Mouse (Mus musculus) A20 (cell line): ENCODE measurements at regions not wholly inside any gene's neighbourhood (a gene's known extent, or its start where the extent isn't known, plus 50 kb on each side); places are given as distances from the start of the nearest gene placed in this dataset.

ENCODE experiments used
- DNase-seq: peaks from one replicate; pipeline ENCODE4 v3.0.0-alpha.2; 2011; ENCODE audit warnings: low read depth, low spot score

DNA sequence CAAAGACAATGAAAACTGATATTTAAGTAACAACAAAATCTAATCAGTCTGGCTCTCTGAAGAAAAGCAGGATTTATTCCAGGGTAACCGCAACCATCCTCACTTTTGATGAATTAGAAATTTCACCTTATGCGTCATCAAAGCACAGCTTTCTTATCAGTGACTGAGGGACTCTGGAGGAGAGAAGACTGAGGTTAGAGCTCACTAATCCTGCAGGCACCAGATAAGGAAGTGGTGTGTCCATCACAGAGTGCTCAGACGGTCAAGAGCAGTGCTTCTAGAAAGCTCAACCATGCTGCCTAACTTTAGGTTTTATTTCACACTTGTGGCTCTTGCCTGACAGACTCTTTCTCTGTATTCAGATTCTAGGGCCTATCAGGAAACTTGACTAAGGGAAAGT is 1021.2 kb upstream of the Adgrl4 start:
- DNase-seq, result no peak

DNA sequence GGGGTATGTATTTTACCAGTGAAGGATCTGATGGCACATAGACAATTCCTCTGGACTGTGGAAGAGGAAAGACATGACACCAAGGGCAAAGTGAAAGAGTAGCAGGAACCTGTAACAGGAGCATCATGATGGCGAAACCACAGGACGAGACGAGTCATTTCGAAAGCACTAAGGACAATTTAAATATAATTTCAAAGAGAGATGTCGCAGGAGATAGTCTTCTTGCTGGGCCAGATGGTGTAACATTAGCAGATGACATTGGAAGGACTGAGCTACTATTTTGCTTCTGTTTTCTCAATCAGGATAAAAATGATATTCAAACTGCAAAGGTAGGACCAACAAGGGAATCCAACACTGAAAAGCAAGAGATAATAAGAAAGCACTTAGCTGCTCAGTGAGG is 1009.7 kb upstream of the Adgrl4 start:
- peak; percentile 36 for DNase-seq

DNA sequence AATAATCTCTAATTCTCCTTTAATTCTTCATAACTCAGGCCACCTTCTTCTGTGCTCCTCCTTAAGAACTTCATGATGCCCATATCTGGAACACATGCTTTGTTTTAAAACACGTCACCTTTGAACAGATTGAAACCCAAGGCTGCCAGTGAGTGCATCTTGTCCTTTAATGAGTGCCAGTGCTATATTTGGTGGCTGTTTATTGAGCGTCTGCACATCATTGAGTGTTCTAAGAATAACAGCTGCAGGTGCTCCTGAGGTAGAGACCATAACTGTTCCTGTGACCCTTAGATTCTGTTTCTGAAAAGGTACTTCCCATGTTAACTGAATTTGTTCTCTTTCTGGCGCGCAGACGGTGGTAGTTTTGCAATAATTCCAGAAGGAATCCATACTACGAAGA is 1006.4 kb upstream of the Adgrl4 start:
- peak; percentile 77 for DNase-seq

DNA sequence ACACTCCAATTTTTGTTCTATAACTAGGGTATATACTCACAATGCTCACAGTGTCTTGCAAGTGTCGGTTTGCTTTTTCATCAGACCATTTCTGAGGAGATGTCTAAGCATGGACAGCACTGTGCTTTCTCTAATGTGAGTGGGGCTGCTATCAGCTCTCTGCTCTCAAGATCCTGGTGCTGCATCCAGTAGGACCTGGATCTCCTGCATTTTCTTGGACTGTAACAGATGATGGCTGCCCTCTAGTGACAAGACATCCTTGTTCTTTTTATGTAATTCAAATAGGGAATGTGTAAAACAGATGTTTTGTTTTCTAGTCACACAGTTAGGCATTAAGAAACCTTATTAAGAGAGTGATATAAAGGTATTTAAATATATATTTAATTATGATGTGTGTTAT is 1002.5 kb upstream of the Adgrl4 start:
- DNase-seq, result no peak

DNA sequence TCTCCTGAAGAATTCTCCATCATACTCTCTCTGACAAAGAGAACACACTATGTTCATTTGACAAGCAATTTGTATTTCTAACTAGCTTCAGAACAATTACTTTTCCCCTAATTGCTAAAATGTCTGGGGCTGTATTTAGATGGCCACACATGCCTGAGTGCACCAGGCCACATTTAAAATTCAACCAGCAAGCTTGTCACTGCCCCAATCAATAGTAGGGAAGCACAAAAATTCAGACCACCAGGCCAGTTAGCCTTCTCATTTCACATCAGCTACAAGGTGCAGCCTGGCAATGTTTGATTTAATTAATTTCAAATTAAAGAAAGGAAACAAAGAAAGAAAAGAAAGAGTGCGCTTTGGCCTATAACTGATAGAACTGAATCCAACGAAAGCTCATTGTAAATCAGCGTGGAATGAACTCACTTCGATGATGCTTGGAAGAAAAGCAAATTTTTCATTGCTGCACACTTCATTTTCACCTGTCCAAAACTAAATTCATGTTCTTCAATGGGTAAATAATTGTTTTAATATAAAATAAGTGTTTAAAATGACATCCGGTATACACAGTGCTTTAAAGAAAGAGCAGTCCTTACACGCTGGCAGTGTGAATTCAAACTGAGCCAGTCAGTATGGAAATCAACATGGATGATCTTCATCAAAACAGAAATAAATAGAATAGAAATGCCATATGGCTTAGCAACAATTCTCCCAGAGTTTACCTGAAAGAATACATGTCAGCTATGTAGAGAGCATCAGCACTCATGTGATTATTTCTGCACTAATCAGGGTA is 1001.7 kb upstream of the Adgrl4 start:
- DNase-seq, result no peak
